Mouse (Mus musculus) hindbrain, postnatal 0 days (tissue): ENCODE data around the gene Lat. TPM values are rescaled to one million over a fixed set of nuclear protein-coding genes. Genes with fewer than 3 reads are reported as not detected.

Source experiments
- ATAC-seq: fragments of 200-750 bp; cut with Nextera tagmentation; 2 replicates; pipeline ENCODE4 v1.8.0; 2017; ENCODE audit warnings: mild to moderate bottlenecking, moderate TSS enrichment, moderate library complexity
- DNase-seq: peaks from one replicate; pipeline ENCODE4 v3.0.0-alpha.2; 2015; ENCODE audit warnings: low spot score
- H3K27ac ChIP-seq: fragments of 300-500 bp; sonication (generic); 2 replicates; pipeline ENCODE4 v1.5.1; 2014; ENCODE audit warnings: mild to moderate bottlenecking
- H3K27me3 ChIP-seq: fragments of 300-500 bp; sonication (generic); 2 replicates; pipeline ENCODE4 v1.6.1; 2014; ENCODE audit warnings: low read length, mixed read lengths; ENCODE audit not compliant: insufficient read depth
- H3K36me3 ChIP-seq: fragments of 300-500 bp; sonication (generic); 2 replicates; pipeline ENCODE4 v1.6.1; 2014; ENCODE audit warnings: low read length, mixed read lengths; ENCODE audit not compliant: insufficient read depth
- H3K4me1 ChIP-seq: fragments of 300-500 bp; sonication (generic); 2 replicates; pipeline ENCODE4 v1.6.1; 2014; ENCODE audit warnings: antibody characterized with exemption, low read length, mixed read lengths; ENCODE audit not compliant: insufficient read depth
- H3K4me2 ChIP-seq: fragments of 300-500 bp; sonication (generic); 2 replicates; pipeline ENCODE4 v1.6.1; 2014; ENCODE audit warnings: low read depth, mild to moderate bottlenecking, low read length, moderate library complexity, mixed read lengths
- H3K4me3 ChIP-seq: fragments of 300-500 bp; sonication (generic); 2 replicates; pipeline ENCODE4 v1.5.1; 2014; ENCODE audit warnings: low read length
- H3K9ac ChIP-seq: fragments of 300-500 bp; sonication (generic); replicated peaks from 2 replicates; pipeline ENCODE4 v1.6.1; 2014; ENCODE audit warnings: mild to moderate bottlenecking, low read length, moderate library complexity, mixed read lengths
- H3K9me3 ChIP-seq: fragments of 300-500 bp; sonication (generic); 2 replicates; pipeline ENCODE4 v1.6.1; 2016; ENCODE audit warnings: low read length, mixed read lengths
- CTCF ChIP-seq: IDR thresholded peaks from 2 replicates; pipeline ENCODE4 v1.5.1; 2016; ENCODE audit warnings: antibody characterized with exemption, control low read depth, low read depth
- WGBS: fragments of 180-500 bp; shearing (Covaris S2); extraction: QIAGEN DNeasy Blood & Tissue Kit; methylation state at CpG from one replicate; pipeline ENCODE4 v1.1.7; 2014; 5-methylcytosine and 5-hydroxymethylcytosine counted together
- polyA plus RNA-seq: library from polyadenylated mRNA; unstranded; fragments of >200 nt; fragmentation: Nextera tagmentation; extraction: Ambion mirVana; gene quantifications from 2 replicates; pipeline ENCODE4 v1.2.1, GENCODE M21; 2015
- total RNA-seq: library from RNA; depleted of rRNA; stranded (reverse); fragments of >200 nt; gene quantifications from 2 replicates; pipeline ENCODE4 v1.2.3, GENCODE M21; 2014

Gene Lat
- total and polyA plus RNA-seq, 2 experiments from 2014 or later = 0.37 to 0.96 TPM

- H3K27ac ChIP-seq = no peak overlapping the region
- no peaks in the 10 kb centered on the region for H3K36me3 ChIP-seq
- no peak overlapping the region for H3K4me3 ChIP-seq
- peak; percentile 23 for DNase-seq
- H3K9ac ChIP-seq = no peak overlapping the region
- ATAC-seq = 0 out of 2 replicates have a peak, but pooled peaks have one; percentile 32
- TF ChIP-seq CTCF = no peak
- H3K27me3 ChIP-seq = no peaks in the 10 kb centered on the region
- 58% methylated on average over 5 of the region's 5 CpGs for WGBS
- H3K4me2 ChIP-seq = no peak overlapping the region
- H3K9me3 ChIP-seq = no peaks in the 10 kb centered on the region
- H3K4me1 ChIP-seq = no peaks in the 10 kb centered on the region
Measured at GRCm38 (mm10) chr7:126355847-126356597, 13.3 kb downstream of the Lat start.

GRCm38 (mm10) chr7:126354738-126355614, 14.4 kb downstream of the Lat start:
- TF ChIP-seq CTCF = no peak
- Histone ChIP-seq H3K27me3 (no peaks in the 10 kb centered on the region), H3K36me3 (no peaks in the 10 kb centered on the region), H3K4me2 (no peak overlapping the region), H3K9me3 (no peaks in the 10 kb centered on the region), H3K27ac (no peak overlapping the region), H3K4me3 (no peak overlapping the region), H3K4me1 (no peaks in the 10 kb centered on the region), H3K9ac (no peak overlapping the region)
- peak; percentile 2 for DNase-seq
- no peak for ATAC-seq
- WGBS = 53% methylated on average over 14 of the region's 14 CpGs

- no peaks in the 10 kb centered on the region for H3K4me1 ChIP-seq
- H3K27ac ChIP-seq = no peak overlapping the region
- WGBS = 79% methylated on average over 3 of the region's 3 CpGs
- H3K4me3 ChIP-seq = no peak overlapping the region
- TF ChIP-seq CTCF = no peak
- DNase-seq (no peak), ATAC-seq (no peak)
- no peak overlapping the region for H3K4me2 ChIP-seq
- H3K36me3 ChIP-seq = no peaks in the 10 kb centered on the region
- no peaks in the 10 kb centered on the region for H3K27me3 ChIP-seq
- H3K9me3 ChIP-seq = no peaks in the 10 kb centered on the region
- H3K9ac ChIP-seq = no peak overlapping the region
Measured at GRCm38 (mm10) chr7:126353994-126354365, 15.4 kb downstream of the Lat start.

- ATAC-seq = no peak
- no peak for TF ChIP-seq CTCF
- Histone ChIP-seq H3K9me3 (no peaks in the 10 kb centered on the region), H3K9ac (no peak overlapping the region), H3K36me3 (no peaks in the 10 kb centered on the region), H3K4me3 (no peak overlapping the region), H3K4me2 (no peak overlapping the region), H3K4me1 (no peaks in the 10 kb centered on the region), H3K27ac (no peak overlapping the region), H3K27me3 (no peaks in the 10 kb centered on the region)
- 68% methylated on average over 11 of the region's 11 CpGs for WGBS
- DNase-seq = no peak
Measured at GRCm38 (mm10) chr7:126353251-126353993, 15.9 kb downstream of the Lat start.

GRCm38 (mm10) chr7:126351419-126351951, 17.9 kb downstream of the Lat start:
- H3K4me3 ChIP-seq = peak overlapping the region; percentile 20; the same call in 1 of the 2 replicates

More at GRCm38 (mm10) chr7:126351419-126351951, 17.9 kb downstream of the Lat start:
- peak; percentile 29 for DNase-seq
- Histone ChIP-seq H3K4me1 (no peaks in the 10 kb centered on the region), H3K4me2 (peak overlapping the region; percentile 45; the same call in 1 of the 2 replicates), H3K27ac (peak overlapping the region; percentile 3; the same call in 1 of the 2 replicates), H3K36me3 (no peaks in the 10 kb centered on the region), H3K9me3 (no peaks in the 10 kb centered on the region), H3K9ac (0 out of 2 replicates have a peak overlapping the region, but pooled peaks have one; percentile 13), H3K27me3 (no peaks in the 10 kb centered on the region)
- no peak for TF ChIP-seq CTCF
- 32% methylated on average over 10 of the region's 10 CpGs for WGBS
- ATAC-seq = no peak
